Mouse (Mus musculus): ENCODE results near the gene Riiad1. TPM values are rescaled to one million over a fixed set of nuclear protein-coding genes. Genes with fewer than 3 reads are reported as not detected.

Riiad1 gene
- polyA plus RNA-seq, 1 experiment from 2014 or later: 8.4 TPM

GRCm38 (mm10) chr3:94456529-94457000 is 23.6 kb downstream of the Riiad1 start:
- DNase-seq (ENCODE audit: low spot score): peak; percentile 87
- H3K36me3 ChIP-seq: no peaks in the 10 kb centered on the region
- 0 out of 2 replicates have a peak, but pooled peaks cover 4% of the 10 kb centered on the region for H3K4me1 ChIP-seq
- no peak overlapping the region for H3K27ac ChIP-seq (replicated peaks)
- WGBS: under 1% methylated on average over 12 of the region's 12 CpGs
- H3K27me3 ChIP-seq (ENCODE audit: low read depth, poor library complexity, severe bottlenecking): 0 out of 2 replicates have a peak, but pooled peaks cover 7% of the 10 kb centered on the region
- H3K4me3 ChIP-seq: peak overlapping the region; percentile 45
- H3K9me3 ChIP-seq (replicated peaks): no peaks in the 10 kb centered on the region

GRCm38 (mm10) chr3:94449377-94449776 is 30.8 kb downstream of the Riiad1 start:
- H3K36me3 ChIP-seq: peaks cover 62% of the 10 kb centered on the region
- no peak overlapping the region for H3K4me3 ChIP-seq
- no peaks in the 10 kb centered on the region for H3K27me3 ChIP-seq (ENCODE audit: low read depth, poor library complexity, severe bottlenecking)
- no peak for DNase-seq (ENCODE audit: low spot score)
- WGBS: 89% methylated on average over 2 of the region's 2 CpGs
- H3K27ac ChIP-seq (replicated peaks): no peak overlapping the region
- H3K9me3 ChIP-seq (replicated peaks): no peaks in the 10 kb centered on the region
- peaks cover 3% of the 10 kb centered on the region for H3K4me1 ChIP-seq

GRCm38 (mm10) chr3:94443597-94443964 is 36.6 kb downstream of the Riiad1 start, which contains the start of gene Oaz3:
TSS of gene Oaz3 (minus strand) at chr3:94443915.
- no peaks in the 10 kb centered on the region for H3K9me3 ChIP-seq (replicated peaks)
- DNase-seq (ENCODE audit: low spot score): no peak
- H3K36me3 ChIP-seq: peaks cover 41% of the 10 kb centered on the region
- under 1% methylated on average over 24 of the region's 24 CpGs for WGBS
- no peaks in the 10 kb centered on the region for H3K27me3 ChIP-seq (ENCODE audit: low read depth, poor library complexity, severe bottlenecking)
- H3K4me3 ChIP-seq: peak within 1 kb of the TSS; percentile 98
- peak within 1 kb of the TSS; percentile 93 for H3K27ac ChIP-seq (replicated peaks)
- H3K4me1 ChIP-seq: peaks cover 10% of the 10 kb centered on the region

GRCm38 (mm10) chr3:94442951-94443596 is 37.1 kb downstream of the Riiad1 start, which contains the start of gene Mrpl9:
TSS of gene Mrpl9 (plus strand) at chr3:94443318.
- Histone ChIP-seq H3K4me3 (peak within 1 kb of the TSS; percentile 98), H3K9me3 (replicated peaks) (no peaks in the 10 kb centered on the region), H3K36me3 (peaks cover 36% of the 10 kb centered on the region), H3K27ac (replicated peaks) (peak within 1 kb of the TSS; percentile 93), H3K27me3 (ENCODE audit: low read depth, poor library complexity, severe bottlenecking) (no peaks in the 10 kb centered on the region), H3K4me1 (peaks cover 10% of the 10 kb centered on the region)
- under 1% methylated on average over 38 of the region's 39 CpGs for WGBS
- peak; percentile 96 for DNase-seq (ENCODE audit: low spot score)

- 41% methylated on average over 3 of the region's 3 CpGs for whole genome bisulfite sequencing
- Histone ChIP-seq H3K36me3 (peaks cover 17% of the 10 kb centered on the region), H3K9me3 (replicated peaks) (no peaks in the 10 kb centered on the region), H3K4me1 (peaks cover 10% of the 10 kb centered on the region), H3K4me3 (no peak overlapping the region), H3K27ac (replicated peaks) (no peak overlapping the region), H3K27me3 (ENCODE audit: low read depth, poor library complexity, severe bottlenecking) (no peaks in the 10 kb centered on the region)
- no peak for DNase-seq (ENCODE audit: low spot score)
Measured at GRCm38 (mm10) chr3:94441182-94441581, 39.0 kb downstream of the Riiad1 start.

- Histone ChIP-seq H3K27me3 (ENCODE audit: low read depth, poor library complexity, severe bottlenecking) (no peaks in the 10 kb centered on the region), H3K9me3 (replicated peaks) (no peaks in the 10 kb centered on the region), H3K27ac (replicated peaks) (no peak overlapping the region), H3K4me3 (no peak overlapping the region), H3K36me3 (no peaks in the 10 kb centered on the region), H3K4me1 (no peaks in the 10 kb centered on the region)
- no peak for DNase-seq (ENCODE audit: low spot score)
- WGBS: 80% methylated on average over 9 of the region's 9 CpGs
Measured at GRCm38 (mm10) chr3:94436420-94436819, 43.7 kb downstream of the Riiad1 start.

DNA sequence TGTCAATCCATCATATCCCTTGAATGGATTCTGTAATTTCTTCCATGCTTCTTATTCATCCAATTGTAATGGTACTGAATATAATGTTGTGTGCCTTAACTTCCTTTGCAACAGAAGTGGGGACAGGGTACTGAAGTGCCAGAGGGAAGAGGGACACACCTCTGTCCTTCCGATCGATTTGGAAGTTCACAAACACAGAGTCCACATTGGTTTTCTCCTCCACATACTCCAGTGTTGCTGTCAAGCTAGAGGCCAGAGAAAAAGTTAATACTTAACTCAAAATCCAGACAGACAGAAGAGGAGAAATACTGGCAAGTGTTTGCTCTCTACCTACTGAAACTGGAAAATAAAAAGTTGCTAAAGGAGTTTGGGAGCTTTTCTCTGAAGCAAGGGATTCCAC is 45.8 kb downstream of the Riiad1 start:
- Histone ChIP-seq H3K27me3 (ENCODE audit: low read depth, poor library complexity, severe bottlenecking) (no peaks in the 10 kb centered on the region), H3K4me1 (no peaks in the 10 kb centered on the region), H3K27ac (replicated peaks) (no peak overlapping the region), H3K4me3 (no peak overlapping the region), H3K36me3 (peaks cover 10% of the 10 kb centered on the region), H3K9me3 (replicated peaks) (no peaks in the 10 kb centered on the region)
- 91% methylated on average over 2 of the region's 2 CpGs for WGBS
- DNase-seq (ENCODE audit: low spot score): no peak

- WGBS: 84% methylated on average over 2 of the region's 2 CpGs
- DNase-seq (ENCODE audit: low spot score): no peak
Measured at GRCm38 (mm10) chr3:94430980-94431379, 49.2 kb downstream of the Riiad1 start.

More at GRCm38 (mm10) chr3:94430980-94431379, 49.2 kb downstream of the Riiad1 start:
- Histone ChIP-seq H3K36me3 (peaks cover 32% of the 10 kb centered on the region), H3K4me3 (no peak overlapping the region), H3K27me3 (ENCODE audit: low read depth, poor library complexity, severe bottlenecking) (no peaks in the 10 kb centered on the region), H3K9me3 (replicated peaks) (no peaks in the 10 kb centered on the region), H3K4me1 (no peaks in the 10 kb centered on the region), H3K27ac (replicated peaks) (no peak overlapping the region)

Other genes starting within 250 kb of the Riiad1 start
- gene Gm4778, start 216.3 kb downstream of the Riiad1 start, polyA plus RNA-seq (2016; fragmentation: Nextera tagmentation; extraction: Ambion mirVana): not detected in 2 replicates
- gene Them4, start 170.3 kb downstream of the Riiad1 start, polyA plus RNA-seq (2016; fragmentation: Nextera tagmentation; extraction: Ambion mirVana): 9.4 and 10.4 TPM in 2 replicates
- gene Them5, start 138.2 kb downstream of the Riiad1 start, polyA plus RNA-seq (2016; fragmentation: Nextera tagmentation; extraction: Ambion mirVana): not detected in 2 replicates
- 0.23 and 0.68 TPM in 2 replicates for gene C2cd4d, start 117.9 kb downstream of the Riiad1 start, polyA plus RNA-seq (2016; fragmentation: Nextera tagmentation; extraction: Ambion mirVana)
- 0.14 TPM in 1 of 2 replicates, not detected in the other for gene Rorc, start 107.5 kb downstream of the Riiad1 start, polyA plus RNA-seq (2016; fragmentation: Nextera tagmentation; extraction: Ambion mirVana)
- 0.71 and 0.72 TPM in 2 replicates for gene Lingo4, start 81.8 kb downstream of the Riiad1 start, polyA plus RNA-seq (2016; fragmentation: Nextera tagmentation; extraction: Ambion mirVana)
- gene Tdrkh, start 67.1 kb downstream of the Riiad1 start, polyA plus RNA-seq (2016; fragmentation: Nextera tagmentation; extraction: Ambion mirVana): 45.2 and 53.8 TPM in 2 replicates
- 71.7 and 72.9 TPM in 2 replicates for gene Mrpl9, start 37.0 kb downstream of the Riiad1 start, polyA plus RNA-seq (2016; fragmentation: Nextera tagmentation; extraction: Ambion mirVana)
- gene Oaz3, start 36.4 kb downstream of the Riiad1 start, polyA plus RNA-seq (2016; fragmentation: Nextera tagmentation; extraction: Ambion mirVana): 0.58 and 0.65 TPM in 2 replicates
- 69.0 and 128 TPM in 2 replicates for gene Celf3, start 2.0 kb downstream of the Riiad1 start, polyA plus RNA-seq (2016; fragmentation: Nextera tagmentation; extraction: Ambion mirVana)
- 44.8 and 48.6 TPM in 2 replicates for gene Snx27, start 102.4 kb upstream of the Riiad1 start, polyA plus RNA-seq (2016; fragmentation: Nextera tagmentation; extraction: Ambion mirVana)
- not detected in 2 replicates for gene Gm10972, start 162.8 kb upstream of the Riiad1 start, polyA plus RNA-seq (2016; fragmentation: Nextera tagmentation; extraction: Ambion mirVana)
- gene Tuft1, start 178.5 kb upstream of the Riiad1 start, polyA plus RNA-seq (2016; fragmentation: Nextera tagmentation; extraction: Ambion mirVana): 3.9 and 4.1 TPM in 2 replicates
- gene Selenbp2, start 213.2 kb upstream of the Riiad1 start, polyA plus RNA-seq (2016; fragmentation: Nextera tagmentation; extraction: Ambion mirVana): not detected in 2 replicates